8 mouse cellular contexts compared by ENCODE assay signal in genomic region chr2:172550364-172551080, GRCm38 (mm10). TPM values are rescaled to one million over a fixed set of nuclear protein-coding genes. Genes with fewer than 3 reads are reported as not detected.
DNase-seq lines count a peak whose midpoint lies in the region; ATAC-seq and TF ChIP-seq lines count a peak whose summit lies in the region.

No protein-coding gene starts in this region.

- peaks cover 92% of the 10 kb centered on the region for H3K27me3 ChIP-seq in embryonic facial prominence, embryonic 13.5 days
- peaks cover 95% of the 10 kb centered on the region for H3K27me3 ChIP-seq in heart, postnatal 0 days (ENCODE audit: control insufficient read depth, insufficient read depth, low read length)
- H3K27me3 ChIP-seq in spleen, adult 2 months (ENCODE audit: control insufficient read depth, insufficient read depth, low read length), result peaks cover 39% of the 10 kb centered on the region

- H3K27ac ChIP-seq in ES-E14 (ENCODE audit: insufficient read depth, low read depth, low read length, poor library complexity, severe bottlenecking), result peak overlapping the region; percentile 7; the same call in 1 of the 2 replicates
- H3K27ac ChIP-seq in embryonic facial prominence, embryonic 13.5 days, result peak overlapping the region; percentile 71
- no peak overlapping the region for H3K27ac ChIP-seq in heart, postnatal 0 days (ENCODE audit: low read depth)
- H3K27ac ChIP-seq in spleen, adult 2 months (ENCODE audit: insufficient read depth, low read length), result no peak overlapping the region

- peak; percentile 85 for DNase-seq in ES-E14 (ENCODE audit: low read depth, low spot score)
- peak; percentile 70 for DNase-seq in adrenal gland, adult 2 months
- peak; percentile 31 for DNase-seq in heart, postnatal 0 days (ENCODE audit: low spot score)
- peak; percentile 49 for DNase-seq in kidney, postnatal 14 days
- no peak for DNase-seq in spleen, adult 2 months (ENCODE audit: low read depth in 1 of 2, low spot score in 2 of 2)

- TF ChIP-seq POLR2A in spleen, adult 2 months (IDR thresholded peaks at IDR 0.05; ENCODE audit: low read depth, low read length), result no peak

- H3K4me1 ChIP-seq in ES-E14 (ENCODE audit: control insufficient read depth in 2 of 2, insufficient read depth in 2 of 2, low read length in 2 of 2, poor library complexity in 1 of 2), result peaks cover 1 to 12% of the 10 kb centered on the region in 2 experiments; a peak in 2 of 4 replicates
- H3K4me1 ChIP-seq in embryonic facial prominence, embryonic 13.5 days, result peaks cover 70% of the 10 kb centered on the region
- peaks cover 8% of the 10 kb centered on the region for H3K4me1 ChIP-seq in heart, postnatal 0 days (ENCODE audit: control insufficient read depth, insufficient read depth)
- peaks cover 2% of the 10 kb centered on the region for H3K4me1 ChIP-seq in spleen, adult 2 months (ENCODE audit: control insufficient read depth, insufficient read depth, insufficient read length)

- WGBS in embryonic facial prominence, embryonic 13.5 days, result under 1% methylated on average over 62 of the region's 62 CpGs
- WGBS in heart, postnatal 0 days, result 2% methylated on average over 62 of the region's 62 CpGs
- WGBS in spleen, adult 2 months, result 4% methylated on average over 55 of the region's 62 CpGs

- TF ChIP-seq EP300 in heart, postnatal 0 days (IDR thresholded peaks at IDR 0.05; ENCODE audit: low read depth), result no peak

- in situ Hi-C loops in ES-E14 (cut with MboI; ENCODE audit: low sequenced_read_pairs in 2 of 2, unreplicated experiment in 2 of 2), result loop anchor here in 1 of 2 experiments (10.0 kb wide), 1 partner anchor 54 kb away; no protein-coding TSS in a partner anchor

- peak; percentile 60 for TF ChIP-seq CTCF in heart, postnatal 0 days (IDR thresholded peaks at IDR 0.05; ENCODE audit: low read depth)
- TF ChIP-seq CTCF in spleen, adult 2 months (IDR thresholded peaks at IDR 0.05; ENCODE audit: extremely low read depth, insufficient read depth, insufficient read length, insufficient replicate concordance), result 0 out of 2 replicates have a peak, but pooled peaks have one; percentile 17

- ATAC-seq in embryonic facial prominence, embryonic 13.5 days (ENCODE audit: insufficient number of reproducible peaks, insufficient read depth, low FRiP score, low TSS enrichment, low read depth), result peak; percentile 60
- ATAC-seq in heart, postnatal 0 days (ENCODE audit: insufficient read depth, low read depth), result no peak; the same call in 1 of the 2 replicates
- ATAC-seq in megakaryocyte progenitor cell, adult 5-6 weeks (replicated peaks; ENCODE audit: poor library complexity), result peak; percentile 67
- ATAC-seq in inflammation-experienced regulatory T-cells, adult 6 months, result no peak

- peak overlapping the region; percentile 72 to 76 for H3K4me3 ChIP-seq in ES-E14 (ENCODE audit: insufficient read depth in 1 of 2, low read depth in 1 of 2, low read length in 2 of 2, poor library complexity in 1 of 2, severe bottlenecking in 1 of 2)
- H3K4me3 ChIP-seq in embryonic facial prominence, embryonic 13.5 days, result peak overlapping the region; percentile 54
- H3K4me3 ChIP-seq in heart, postnatal 0 days (ENCODE audit: low read depth, low read length), result peak overlapping the region; percentile 30
- no peak overlapping the region for H3K4me3 ChIP-seq in spleen, adult 2 months (ENCODE audit: extremely low read depth, insufficient read depth, insufficient read length)

- H3K9ac ChIP-seq in ES-E14 (ENCODE audit: insufficient read depth, low read depth, low read length, poor library complexity, severe bottlenecking), result peak overlapping the region; percentile 70
- peak overlapping the region; percentile 76 for H3K9ac ChIP-seq in embryonic facial prominence, embryonic 13.5 days
- H3K9ac ChIP-seq in heart, postnatal 0 days (replicated peaks; ENCODE audit: low read depth, low read length), result no peak overlapping the region

- H3K9me3 ChIP-seq in ES-E14 (ENCODE audit: control insufficient read depth, insufficient read depth, low read depth, low read length), result no peaks in the 10 kb centered on the region
- H3K9me3 ChIP-seq in embryonic facial prominence, embryonic 13.5 days, result no peaks in the 10 kb centered on the region
- no peaks in the 10 kb centered on the region for H3K9me3 ChIP-seq in heart, postnatal 0 days (replicated peaks; ENCODE audit: control insufficient read depth, low read length)

- H3K36me3 ChIP-seq in ES-E14 (ENCODE audit: control insufficient read depth, insufficient read depth, low read length, poor library complexity, severe bottlenecking), result peaks cover 27% of the 10 kb centered on the region
- H3K36me3 ChIP-seq in embryonic facial prominence, embryonic 13.5 days, result peaks cover 2% of the 10 kb centered on the region; the same call in 1 of the 2 replicates
- H3K36me3 ChIP-seq in heart, postnatal 0 days (replicated peaks; ENCODE audit: control insufficient read depth, insufficient read depth, low read length), result no peaks in the 10 kb centered on the region
- no peaks in the 10 kb centered on the region for H3K36me3 ChIP-seq in spleen, adult 2 months (ENCODE audit: control insufficient read depth, insufficient read depth, low read length)

- H3K4me2 ChIP-seq in embryonic facial prominence, embryonic 13.5 days, result peak overlapping the region; percentile 83
- peak overlapping the region; percentile 8; the same call in 1 of the 2 replicates for H3K4me2 ChIP-seq in heart, postnatal 0 days (ENCODE audit: low read depth, low read length)

TF ChIP-seq in ES-E14, 5 proteins besides CTCF, POLR2A, EP300 and RAD21:
- peak; percentile 34; the same call in 1 of the 2 replicates for TF ChIP-seq HCFC1 (IDR thresholded peaks at IDR 0.05; ENCODE audit: borderline replicate concordance, insufficient read depth, low read length)
- TF ChIP-seq ZC3H11A (IDR thresholded peaks at IDR 0.05; ENCODE audit: borderline replicate concordance, low read depth, low read length), result peak; percentile 83
- TF ChIP-seq MAFK (IDR thresholded peaks at IDR 0.05; ENCODE audit: insufficient read depth, low read depth, low read length), result no peak

RNA-seq across cellular contexts. Expression of gene Tfap2c, which starts 1.1 kb away (rescaled TPM):
- 18.2 and 19.7 TPM in 2 replicates for total RNA-seq in ES-E14 (2012; rRNA removed)
- total RNA-seq in adrenal gland, adult 2 months (2021), result not detected
- polyA plus RNA-seq in adrenal gland, adult 2 months (2012; rRNA removed), result not detected in 2 replicates
- polyA plus RNA-seq in embryonic facial prominence, embryonic 13.5 days (2015; fragmentation: Nextera tagmentation; extraction: Ambion mirVana), result 20.1 and 23.4 TPM in 2 replicates
- not detected in 2 replicates for total RNA-seq in heart, postnatal 0 days (2014; rRNA removed; ENCODE audit: low replicate concordance)
- polyA plus RNA-seq in heart, postnatal 0 days (2015; fragmentation: Nextera tagmentation; extraction: Ambion mirVana), result not detected in 2 replicates
- not detected in 2 replicates for total RNA-seq in megakaryocyte progenitor cell, adult 5-6 weeks (2015)
- total RNA-seq in megakaryocyte progenitor cell, adult 5-6 weeks (2017), result not detected in 2 replicates
- not detected in 2 replicates for polyA plus RNA-seq in spleen, adult 2 months (2012; rRNA removed)
- polyA plus RNA-seq in inflammation-experienced regulatory T-cells, adult 6 months (2017; shearing (Covaris generic)), result not detected

Comparison
In these comparisons a context has a peak if more than half of its experiments do, and no peak if none do; other contexts are left out.
1. DNase-seq: peak in ES-E14 (single experiment), adrenal gland, adult 2 months (single experiment), heart, postnatal 0 days (single experiment) and kidney, postnatal 14 days (single experiment); none in spleen, adult 2 months (0 of 2).
2. H3K27ac ChIP-seq: peak in ES-E14 (single experiment) and embryonic facial prominence, embryonic 13.5 days (single experiment); none in heart, postnatal 0 days (single experiment) and spleen, adult 2 months (single experiment).
3. ATAC-seq: peak in embryonic facial prominence, embryonic 13.5 days (single experiment) and megakaryocyte progenitor cell, adult 5-6 weeks (single experiment); none in heart, postnatal 0 days (single experiment) and inflammation-experienced regulatory T-cells, adult 6 months (single experiment).
4. RNA of gene Tfap2c, which starts 1.1 kb away (polyA plus RNA-seq): 20.1 to 23.4 TPM in embryonic facial prominence, embryonic 13.5 days; not detected in adrenal gland, adult 2 months, not detected in heart, postnatal 0 days, not detected in spleen, adult 2 months and not detected in inflammation-experienced regulatory T-cells, adult 6 months; every median in the first group is over 10 times any median in the second.